Comparison of ENCODE assay signal across 32 mouse cellular contexts in genomic region chr15:40179423-40179822, GRCm38 (mm10). TPM values are rescaled to one million over a fixed set of nuclear protein-coding genes. Genes with fewer than 3 reads are reported as not detected.
A peak's percentile ranks its signal among the peaks of the same experiment; 100 is the strongest.
DNase-seq lines count a peak whose midpoint lies in the region; ATAC-seq lines count a peak whose summit lies in the region.
"Had no signal": no experiment of that assay in that cellular context is flagged by ENCODE, and none has a peak within 500 bp of the region (broad histone marks: within the 10 kb centered on the region; RNA-seq: fewer than 3 reads in every experiment).

No protein-coding gene starts in this region.

- H3K9ac ChIP-seq in hindbrain, embryonic 11.5 days (ENCODE audit: low read depth, low read length): no peak overlapping the region
- no peak overlapping the region for H3K9ac ChIP-seq in hindbrain, embryonic 16.5 days (ENCODE audit: low read depth, low read length)
- H3K9ac ChIP-seq in embryonic facial prominence, embryonic 11.5 days (replicated peaks; ENCODE audit: low read length): no peak overlapping the region
- no peak overlapping the region for H3K9ac ChIP-seq in limb, embryonic 13.5 days
- H3K9ac ChIP-seq: embryonic facial prominence, embryonic 13.5 days; heart, embryonic 13.5 days; liver, embryonic 13.5 days; neural tube, embryonic 13.5 days had no signal

- H3K4me2 ChIP-seq in hindbrain, embryonic 11.5 days (replicated peaks; ENCODE audit: low read depth, low read length): no peak overlapping the region
- H3K4me2 ChIP-seq in hindbrain, embryonic 16.5 days (ENCODE audit: low read length): no peak overlapping the region
- no peak overlapping the region for H3K4me2 ChIP-seq in embryonic facial prominence, embryonic 11.5 days (ENCODE audit: low read depth, low read length)
- no peak overlapping the region for H3K4me2 ChIP-seq in limb, embryonic 13.5 days (replicated peaks)
- H3K4me2 ChIP-seq: embryonic facial prominence, embryonic 13.5 days; heart, embryonic 13.5 days; liver, embryonic 13.5 days; neural tube, embryonic 13.5 days had no signal

- H3K27ac ChIP-seq in hindbrain, embryonic 11.5 days (ENCODE audit: low read depth, low read length): no peak overlapping the region
- H3K27ac ChIP-seq in hindbrain, embryonic 16.5 days (ENCODE audit: low read depth, low read length): no peak overlapping the region
- no peak overlapping the region for H3K27ac ChIP-seq in embryonic facial prominence, embryonic 11.5 days (replicated peaks; ENCODE audit: low read depth, low read length)
- H3K27ac ChIP-seq in limb, embryonic 13.5 days: no peak overlapping the region
- H3K27ac ChIP-seq: embryonic facial prominence, embryonic 13.5 days; heart, adult 2 months; heart, embryonic 13.5 days; hindbrain, postnatal 0 days; left cerebral cortex, adult 2 months; liver, embryonic 13.5 days; neural tube, embryonic 13.5 days had no signal

- WGBS in hindbrain, embryonic 11.5 days: 8% methylated on average over 2 of the region's 2 CpGs
- 25% methylated on average over 2 of the region's 2 CpGs for WGBS in hindbrain, embryonic 16.5 days
- 3% methylated on average over 2 of the region's 2 CpGs for WGBS in embryonic facial prominence, embryonic 11.5 days
- WGBS in limb, embryonic 13.5 days: 8% methylated on average over 2 of the region's 2 CpGs

- ATAC-seq in hindbrain, embryonic 11.5 days (ENCODE audit: low FRiP score): no peak
- no peak for ATAC-seq in hindbrain, embryonic 16.5 days
- ATAC-seq in embryonic facial prominence, embryonic 11.5 days (replicated peaks; ENCODE audit: insufficient number of reproducible peaks, low FRiP score, low TSS enrichment, low read depth): no peak
- ATAC-seq in limb, embryonic 13.5 days (ENCODE audit: low FRiP score, low read depth): peak; percentile 71; the same call in 1 of the 2 replicates
- ATAC-seq: forebrain, embryonic 14.5 days; hindbrain, postnatal 0 days; intestine, embryonic 16.5 days; midbrain, embryonic 16.5 days had no signal

- H3K4me1 ChIP-seq in hindbrain, embryonic 11.5 days (replicated peaks; ENCODE audit: control insufficient read depth, insufficient read depth, low read length): no peaks in the 10 kb centered on the region
- no peaks in the 10 kb centered on the region for H3K4me1 ChIP-seq in hindbrain, embryonic 16.5 days (ENCODE audit: control insufficient read depth, insufficient read depth, low read depth, low read length)
- no peaks in the 10 kb centered on the region for H3K4me1 ChIP-seq in embryonic facial prominence, embryonic 11.5 days (ENCODE audit: control insufficient read depth, insufficient read depth, low read length)
- peaks cover 10% of the 10 kb centered on the region; the same call in 1 of the 2 replicates for H3K4me1 ChIP-seq in limb, embryonic 13.5 days
- H3K4me1 ChIP-seq: heart, embryonic 13.5 days; liver, embryonic 13.5 days; megakaryocyte, embryonic 14.5 days had no signal

- H3K27me3 ChIP-seq in hindbrain, embryonic 11.5 days (ENCODE audit: control insufficient read depth, insufficient read depth, low read length): no peaks in the 10 kb centered on the region
- no peaks in the 10 kb centered on the region for H3K27me3 ChIP-seq in hindbrain, embryonic 16.5 days (replicated peaks; ENCODE audit: control insufficient read depth, insufficient read depth, low read length)
- no peaks in the 10 kb centered on the region for H3K27me3 ChIP-seq in embryonic facial prominence, embryonic 11.5 days (ENCODE audit: control insufficient read depth, insufficient read depth, low read length)
- no peaks in the 10 kb centered on the region for H3K27me3 ChIP-seq in limb, embryonic 13.5 days
- H3K27me3 ChIP-seq: embryonic facial prominence, embryonic 13.5 days; heart, embryonic 13.5 days; liver, embryonic 13.5 days; megakaryocyte, embryonic 14.5 days; neural tube, embryonic 13.5 days had no signal

- no peak overlapping the region for H3K4me3 ChIP-seq in hindbrain, embryonic 11.5 days (ENCODE audit: low read depth, low read length)
- no peak overlapping the region for H3K4me3 ChIP-seq in hindbrain, embryonic 16.5 days (ENCODE audit: low read length)
- no peak overlapping the region for H3K4me3 ChIP-seq in embryonic facial prominence, embryonic 11.5 days (ENCODE audit: low read depth, low read length)
- H3K4me3 ChIP-seq in limb, embryonic 13.5 days: no peak overlapping the region
- H3K4me3 ChIP-seq: embryonic facial prominence, embryonic 13.5 days; heart, adult 2 months; heart, embryonic 13.5 days; left cerebral cortex, adult 2 months; liver, embryonic 13.5 days; megakaryocyte, embryonic 14.5 days; myocyte; neural tube, embryonic 13.5 days had no signal

- DNase-seq in hindbrain, embryonic 11.5 days (ENCODE audit: low spot score): peak; percentile 9
- peak; percentile 8 to 25 for DNase-seq in kidney, postnatal 4 days
- DNase-seq in kidney, postnatal 10 days: no peak
- peak; percentile 71 for DNase-seq in embryonic facial prominence, embryonic 11.5 days (ENCODE audit: low spot score)
- DNase-seq in layer of hippocampus, adult 9-10 months (ENCODE audit: low spot score): no peak
- no peak for DNase-seq in ovary, postnatal 36 days (ENCODE audit: low spot score)
- DNase-seq: adrenal gland, postnatal 10 days; cerebellum, adult 2 months; cerebellum, postnatal 36 days; gastrocnemius, postnatal 25 days; heart, adult 2 months; heart, postnatal 14 days; left cerebral cortex, postnatal 4 days; liver, embryonic 13.5 days; lung, adult 2 months; lung, postnatal 36 days; thymus, postnatal 25 days had no signal

- H3K36me3 ChIP-seq in hindbrain, embryonic 11.5 days (ENCODE audit: control insufficient read depth, insufficient read depth, low read length): no peaks in the 10 kb centered on the region
- H3K36me3 ChIP-seq in hindbrain, embryonic 16.5 days (ENCODE audit: control insufficient read depth, insufficient read depth, low read length): no peaks in the 10 kb centered on the region
- no peaks in the 10 kb centered on the region for H3K36me3 ChIP-seq in embryonic facial prominence, embryonic 11.5 days (replicated peaks; ENCODE audit: control insufficient read depth, insufficient read depth, low read depth, low read length)
- H3K36me3 ChIP-seq in limb, embryonic 13.5 days: no peaks in the 10 kb centered on the region
- H3K36me3 ChIP-seq: embryonic facial prominence, embryonic 13.5 days; heart, embryonic 13.5 days; liver, embryonic 13.5 days; neural tube, embryonic 13.5 days had no signal

- H3K9me3 ChIP-seq in hindbrain, embryonic 11.5 days (ENCODE audit: control insufficient read depth, low read length): no peaks in the 10 kb centered on the region
- no peaks in the 10 kb centered on the region for H3K9me3 ChIP-seq in hindbrain, embryonic 16.5 days (ENCODE audit: control insufficient read depth, low read length)
- no peaks in the 10 kb centered on the region for H3K9me3 ChIP-seq in embryonic facial prominence, embryonic 11.5 days (replicated peaks; ENCODE audit: control insufficient read depth, low read length)
- H3K9me3 ChIP-seq in limb, embryonic 13.5 days: no peaks in the 10 kb centered on the region
- H3K9me3 ChIP-seq: embryonic facial prominence, embryonic 13.5 days; heart, embryonic 13.5 days; liver, embryonic 13.5 days; megakaryocyte, embryonic 14.5 days; neural tube, embryonic 13.5 days had no signal

RNA-seq across cellular contexts. Expression of gene 9330182O14Rik, which starts 45.3 kb away (rescaled TPM):
- not detected in 2 replicates for polyA plus RNA-seq in hindbrain, embryonic 11.5 days (2014; fragmentation: Nextera tagmentation; extraction: Ambion mirVana)
- not detected in 2 replicates for polyA plus RNA-seq in hindbrain, embryonic 16.5 days (2015; fragmentation: Nextera tagmentation; extraction: Ambion mirVana)
- not detected in 2 replicates for polyA plus RNA-seq in embryonic facial prominence, embryonic 11.5 days (2014; fragmentation: Nextera tagmentation; extraction: Ambion mirVana)
- not detected in 2 replicates for polyA plus RNA-seq in limb, embryonic 13.5 days (2015; fragmentation: Nextera tagmentation; extraction: Ambion mirVana)
- polyA plus RNA-seq: cerebellum, adult 2 months; embryonic facial prominence, embryonic 13.5 days; forebrain, embryonic 14.5 days; heart, adult 2 months; heart, embryonic 13.5 days; hindbrain, postnatal 0 days; intestine, embryonic 16.5 days; large intestine, adult 2 months; liver, embryonic 13.5 days; lung, adult 2 months; midbrain, embryonic 16.5 days; myocyte; neural tube, embryonic 13.5 days; spleen, adult 2 months; stomach, embryonic 14.5 days had no signal

Comparison
In these comparisons a context has a peak if more than half of its experiments do, and no peak if none do; other contexts are left out.
1. DNase-seq: peak in hindbrain, embryonic 11.5 days (single experiment), kidney, postnatal 4 days (2 of 2) and embryonic facial prominence, embryonic 11.5 days (single experiment); none in kidney, postnatal 10 days (single experiment), layer of hippocampus, adult 9-10 months (single experiment) and ovary, postnatal 36 days (single experiment).